Mouse (Mus musculus): Measurements from ENCODE around the gene Dlec1.

- TF ChIP-seq CTCF (IDR thresholded peaks at IDR 0.05; ENCODE audit: extremely low read depth, insufficient read length, insufficient replicate concordance, low read depth, low read length) (no peak), POLR2A (IDR thresholded peaks at IDR 0.05; ENCODE audit: low read depth, low read length) (peak; percentile 49; the same call in 1 of the 2 replicates)
Measured at GRCm38 (mm10) chr9:119083966-119084365, 18.3 kb upstream of the Dlec1 start.

Measured in small intestine, adult 2 months (tissue).